Mouse (Mus musculus) midbrain, embryonic 10.5 days (tissue): ENCODE results near the gene Lrtm2. TPM values are rescaled to one million over a fixed set of nuclear protein-coding genes. Genes with fewer than 3 reads are reported as not detected.
A peak's percentile ranks its signal among the peaks of the same experiment; 100 is the strongest.

Experiments used
- DNase-seq: peaks from one replicate; pipeline ENCODE4 v3.0.0-alpha.2; 2017; ENCODE audit warnings: low spot score
- H3K27ac ChIP-seq: fragments of 300-500 bp; sonication (generic); replicated peaks from 2 replicates; pipeline ENCODE4 v1.5.1; 2016; ENCODE audit warnings: mild to moderate bottlenecking
- H3K27me3 ChIP-seq: fragments of 300-500 bp; sonication (generic); 2 replicates; pipeline ENCODE4 v1.6.1; 2016; ENCODE audit warnings: low read depth, mild to moderate bottlenecking; ENCODE audit not compliant: poor library complexity, severe bottlenecking
- H3K36me3 ChIP-seq: fragments of 300-500 bp; sonication (generic); 2 replicates; pipeline ENCODE4 v1.6.1; 2016; ENCODE audit warnings: mild to moderate bottlenecking, moderate library complexity
- H3K4me1 ChIP-seq: fragments of 300-500 bp; sonication (generic); 2 replicates; pipeline ENCODE4 v1.6.1; 2016
- H3K4me3 ChIP-seq: fragments of 300-500 bp; sonication (generic); 2 replicates; pipeline ENCODE4 v1.5.1; 2016; ENCODE audit warnings: mild to moderate bottlenecking, moderate library complexity
- H3K9me3 ChIP-seq: fragments of 300-500 bp; sonication (generic); replicated peaks from 2 replicates; pipeline ENCODE4 v1.6.1; 2016; ENCODE audit warnings: mild to moderate bottlenecking
- WGBS: fragments of 180-500 bp; shearing (Covaris S2); methylation state at CpG from one replicate; pipeline ENCODE4 v1.1.7; 2016; 5-methylcytosine and 5-hydroxymethylcytosine counted together
- polyA plus RNA-seq: library from polyadenylated mRNA; unstranded; fragments of >200 nt; fragmentation: Nextera tagmentation; extraction: Ambion mirVana; gene quantifications from 2 replicates; pipeline ENCODE4 v1.2.1, GENCODE M21; 2016

The Lrtm2 gene
- polyA plus RNA-seq, 1 experiment from 2014 or later, result 0.26 TPM

GRCm38 (mm10) chr6:119352501-119352900 is 21.9 kb upstream of the Lrtm2 start:
- Histone ChIP-seq H3K27me3 (no peaks in the 10 kb centered on the region), H3K27ac (no peak overlapping the region), H3K4me1 (peaks cover 18% of the 10 kb centered on the region), H3K4me3 (no peak overlapping the region), H3K9me3 (no peaks in the 10 kb centered on the region), H3K36me3 (peaks cover 49% of the 10 kb centered on the region)
- WGBS, result 89% methylated on average over 6 of the region's 6 CpGs
- DNase-seq, result no peak

GRCm38 (mm10) chr6:119351656-119352055 is 21.1 kb upstream of the Lrtm2 start:
- no peak for DNase-seq
- WGBS, result 88% methylated on average over 8 of the region's 8 CpGs
- no peaks in the 10 kb centered on the region for H3K9me3 ChIP-seq
- no peak overlapping the region for H3K4me3 ChIP-seq
- H3K36me3 ChIP-seq, result peaks cover 40% of the 10 kb centered on the region
- no peaks in the 10 kb centered on the region for H3K27me3 ChIP-seq
- no peak overlapping the region for H3K27ac ChIP-seq
- peaks cover 18% of the 10 kb centered on the region for H3K4me1 ChIP-seq

GRCm38 (mm10) chr6:119350703-119351198 is 20.2 kb upstream of the Lrtm2 start:
- 92% methylated on average over 9 of the region's 9 CpGs for WGBS
- peaks cover 31% of the 10 kb centered on the region for H3K36me3 ChIP-seq
- H3K27me3 ChIP-seq, result no peaks in the 10 kb centered on the region
- no peaks in the 10 kb centered on the region for H3K9me3 ChIP-seq
- H3K4me3 ChIP-seq, result no peak overlapping the region
- peaks cover 18% of the 10 kb centered on the region for H3K4me1 ChIP-seq
- DNase-seq, result no peak
- no peak overlapping the region for H3K27ac ChIP-seq

GRCm38 (mm10) chr6:119348234-119348633 is 17.7 kb upstream of the Lrtm2 start:
- Histone ChIP-seq H3K36me3 (peaks cover 6% of the 10 kb centered on the region), H3K4me1 (peaks cover 21% of the 10 kb centered on the region), H3K27ac (no peak overlapping the region), H3K4me3 (no peak overlapping the region), H3K9me3 (no peaks in the 10 kb centered on the region), H3K27me3 (no peaks in the 10 kb centered on the region)
- 3% methylated on average over 1 of the region's 1 CpGs for WGBS
- DNase-seq, result peak; percentile 79

GRCm38 (mm10) chr6:119347813-119348212 is 17.2 kb upstream of the Lrtm2 start:
- no peak overlapping the region; the same call in 1 of the 2 replicates for H3K27ac ChIP-seq
- no peak for DNase-seq
- peaks cover 21% of the 10 kb centered on the region for H3K4me1 ChIP-seq
- no peaks in the 10 kb centered on the region for H3K9me3 ChIP-seq
- H3K27me3 ChIP-seq, result no peaks in the 10 kb centered on the region
- WGBS, result 73% methylated on average over 5 of the region's 5 CpGs
- no peak overlapping the region for H3K4me3 ChIP-seq
- H3K36me3 ChIP-seq, result peaks cover 5% of the 10 kb centered on the region; the same call in 1 of the 2 replicates

GRCm38 (mm10) chr6:119346257-119346656 is 15.7 kb upstream of the Lrtm2 start:
- Histone ChIP-seq H3K27me3 (no peaks in the 10 kb centered on the region), H3K4me3 (no peak overlapping the region), H3K4me1 (peaks cover 21% of the 10 kb centered on the region), H3K9me3 (no peaks in the 10 kb centered on the region), H3K36me3 (no peaks in the 10 kb centered on the region), H3K27ac (no peak overlapping the region)
- WGBS, result 78% methylated on average over 10 of the region's 10 CpGs
- DNase-seq, result no peak

GRCm38 (mm10) chr6:119341409-119341808 is 10.8 kb upstream of the Lrtm2 start:
- Histone ChIP-seq H3K9me3 (no peaks in the 10 kb centered on the region), H3K27me3 (peaks cover 14% of the 10 kb centered on the region), H3K4me1 (peaks cover 37% of the 10 kb centered on the region), H3K36me3 (no peaks in the 10 kb centered on the region), H3K27ac (peak overlapping the region; percentile 57), H3K4me3 (no peak overlapping the region)
- no peak for DNase-seq

GRCm38 (mm10) chr6:119338121-119338912 is 7.8 kb upstream of the Lrtm2 start:
- Histone ChIP-seq H3K27me3 (peaks cover 44% of the 10 kb centered on the region), H3K36me3 (no peaks in the 10 kb centered on the region), H3K27ac (peak overlapping the region; percentile 70), H3K4me1 (peaks cover 51% of the 10 kb centered on the region), H3K4me3 (peak overlapping the region; percentile 2; the same call in 1 of the 2 replicates), H3K9me3 (no peaks in the 10 kb centered on the region)
- peak; percentile 45 for DNase-seq
- WGBS, result 23% methylated on average over 10 of the region's 11 CpGs

- Histone ChIP-seq H3K27me3 (peaks cover 54% of the 10 kb centered on the region), H3K4me3 (no peak overlapping the region), H3K36me3 (no peaks in the 10 kb centered on the region), H3K27ac (0 out of 2 replicates have a peak overlapping the region, but pooled peaks have one; percentile 14), H3K9me3 (no peaks in the 10 kb centered on the region), H3K4me1 (peaks cover 60% of the 10 kb centered on the region)
- DNase-seq, result no peak
- WGBS, result 65% methylated on average over 3 of the region's 3 CpGs
These were observed 6.7 kb upstream of the Lrtm2 start for GRCm38 (mm10) chr6:119337287-119337686.

- Histone ChIP-seq H3K36me3 (no peaks in the 10 kb centered on the region), H3K27ac (peak overlapping the region; percentile 39), H3K27me3 (peaks cover 65% of the 10 kb centered on the region), H3K4me1 (peaks cover 62% of the 10 kb centered on the region), H3K9me3 (no peaks in the 10 kb centered on the region), H3K4me3 (no peak overlapping the region)
- WGBS, result 84% methylated on average over 7 of the region's 7 CpGs
- DNase-seq, result no peak
These were observed 5.6 kb upstream of the Lrtm2 start for GRCm38 (mm10) chr6:119336124-119336523.

GRCm38 (mm10) chr6:119333831-119334230 is 3.3 kb upstream of the Lrtm2 start:
- Histone ChIP-seq H3K9me3 (no peaks in the 10 kb centered on the region), H3K27ac (no peak overlapping the region), H3K4me1 (peaks cover 77% of the 10 kb centered on the region), H3K36me3 (no peaks in the 10 kb centered on the region), H3K4me3 (no peak overlapping the region), H3K27me3 (peaks cover 81% of the 10 kb centered on the region)
- no peak for DNase-seq
- WGBS, result 49% methylated on average over 3 of the region's 3 CpGs

GRCm38 (mm10) chr6:119333202-119333601 is 2.6 kb upstream of the Lrtm2 start:
- H3K36me3 ChIP-seq, result no peaks in the 10 kb centered on the region
- no peak overlapping the region for H3K27ac ChIP-seq
- H3K4me3 ChIP-seq, result no peak overlapping the region
- DNase-seq, result no peak
- peaks cover 87% of the 10 kb centered on the region for H3K27me3 ChIP-seq
- H3K4me1 ChIP-seq, result peaks cover 77% of the 10 kb centered on the region
- WGBS, result 26% methylated on average over 3 of the region's 3 CpGs
- no peaks in the 10 kb centered on the region for H3K9me3 ChIP-seq

- H3K27ac ChIP-seq, result no peak overlapping the region
- H3K27me3 ChIP-seq, result peaks cover 98% of the 10 kb centered on the region
- H3K9me3 ChIP-seq, result no peaks in the 10 kb centered on the region
- no peak for DNase-seq
- no peak overlapping the region for H3K4me3 ChIP-seq
- 11% methylated on average over 1 of the region's 1 CpGs for WGBS
- H3K4me1 ChIP-seq, result peaks cover 68% of the 10 kb centered on the region
- no peaks in the 10 kb centered on the region for H3K36me3 ChIP-seq
These were observed 1.5 kb upstream of the Lrtm2 start for GRCm38 (mm10) chr6:119332111-119332510.
